Mouse (Mus musculus) embryonic facial prominence, embryonic 12.5 days (tissue): ENCODE data around the gene Ttc9b. TPM values are rescaled to one million over a fixed set of nuclear protein-coding genes. Genes with fewer than 3 reads are reported as not detected.
A peak's percentile ranks its signal among the peaks of the same experiment; 100 is the strongest.

Source experiments
- ATAC-seq: fragments of 200-750 bp; cut with Nextera tagmentation; 2 replicates; pipeline ENCODE4 v1.8.0; 2017; ENCODE audit not compliant: insufficient number of reproducible peaks, insufficient read depth, low FRiP score, low TSS enrichment
- H3K27ac ChIP-seq: fragments of 300-500 bp; sonication (generic); 2 replicates; pipeline ENCODE4 v1.5.1; 2016; ENCODE audit warnings: mild to moderate bottlenecking
- H3K27me3 ChIP-seq: fragments of 300-500 bp; sonication (generic); 2 replicates; pipeline ENCODE4 v1.6.1; 2016; ENCODE audit warnings: mild to moderate bottlenecking, moderate library complexity
- H3K36me3 ChIP-seq: fragments of 300-500 bp; sonication (generic); 2 replicates; pipeline ENCODE4 v1.6.1; 2016; ENCODE audit warnings: mild to moderate bottlenecking
- H3K4me1 ChIP-seq: fragments of 300-500 bp; sonication (generic); 2 replicates; pipeline ENCODE4 v1.6.1; 2016
- H3K4me2 ChIP-seq: fragments of 300-500 bp; sonication (generic); replicated peaks from 2 replicates; pipeline ENCODE4 v1.6.1; 2016; ENCODE audit warnings: mild to moderate bottlenecking, moderate library complexity
- H3K4me3 ChIP-seq: fragments of 300-500 bp; sonication (generic); 2 replicates; pipeline ENCODE4 v1.5.1; 2016; ENCODE audit warnings: mild to moderate bottlenecking
- H3K9ac ChIP-seq: fragments of 300-500 bp; sonication (generic); 2 replicates; pipeline ENCODE4 v1.6.1; 2016; ENCODE audit warnings: mild to moderate bottlenecking, moderate library complexity
- H3K9me3 ChIP-seq: fragments of 300-500 bp; sonication (generic); 2 replicates; pipeline ENCODE4 v1.6.1; 2016; ENCODE audit warnings: mild to moderate bottlenecking, moderate library complexity
- WGBS: fragments of 180-500 bp; shearing (Covaris S2); methylation state at CpG from one replicate; pipeline ENCODE4 v1.1.7; 2016; 5-methylcytosine and 5-hydroxymethylcytosine counted together
- polyA plus RNA-seq: library from polyadenylated mRNA; unstranded; fragments of >200 nt; fragmentation: Nextera tagmentation; extraction: Ambion mirVana; gene quantifications from 2 replicates; pipeline ENCODE4 v1.2.1, GENCODE M21; 2016

Gene Ttc9b
- polyA plus RNA-seq, 1 experiment from 2014 or later, result 2.5 TPM

GRCm38 (mm10) chr7:27646516-27646915 lies 7.2 kb upstream of the Ttc9b start:
- Histone ChIP-seq H3K4me3 (no peak overlapping the region), H3K9ac (no peak overlapping the region), H3K27me3 (no peaks in the 10 kb centered on the region), H3K4me2 (no peak overlapping the region), H3K4me1 (no peaks in the 10 kb centered on the region), H3K36me3 (no peaks in the 10 kb centered on the region), H3K9me3 (no peaks in the 10 kb centered on the region), H3K27ac (no peak overlapping the region)
- 83% methylated on average over 7 of the region's 7 CpGs for WGBS
- no peak for ATAC-seq

GRCm38 (mm10) chr7:27647281-27648002 lies 6.3 kb upstream of the Ttc9b start:
- no peak overlapping the region for H3K4me3 ChIP-seq
- H3K9me3 ChIP-seq, result no peaks in the 10 kb centered on the region
- H3K36me3 ChIP-seq, result no peaks in the 10 kb centered on the region
- no peak overlapping the region for H3K27ac ChIP-seq
- no peak for ATAC-seq
- H3K4me2 ChIP-seq, result no peak overlapping the region
- no peaks in the 10 kb centered on the region for H3K4me1 ChIP-seq
- no peak overlapping the region for H3K9ac ChIP-seq
- H3K27me3 ChIP-seq, result peaks cover 3% of the 10 kb centered on the region
- WGBS, result 83% methylated on average over 6 of the region's 6 CpGs

- peaks cover 5% of the 10 kb centered on the region for H3K4me1 ChIP-seq
- ATAC-seq, result no peak
- peaks cover 26% of the 10 kb centered on the region for H3K27me3 ChIP-seq
- no peak overlapping the region for H3K4me3 ChIP-seq
- no peak overlapping the region for H3K9ac ChIP-seq
- H3K27ac ChIP-seq, result no peak overlapping the region
- H3K9me3 ChIP-seq, result no peaks in the 10 kb centered on the region
- no peak overlapping the region for H3K4me2 ChIP-seq
- WGBS, result 91% methylated on average over 11 of the region's 11 CpGs
- H3K36me3 ChIP-seq, result no peaks in the 10 kb centered on the region
Observed at GRCm38 (mm10) chr7:27649723-27650122, 4.0 kb upstream of the Ttc9b start.

- Histone ChIP-seq H3K9ac (no peak overlapping the region), H3K27ac (no peak overlapping the region), H3K4me1 (peaks cover 5% of the 10 kb centered on the region), H3K9me3 (no peaks in the 10 kb centered on the region), H3K36me3 (no peaks in the 10 kb centered on the region), H3K27me3 (peaks cover 38% of the 10 kb centered on the region), H3K4me3 (no peak overlapping the region), H3K4me2 (0 out of 2 replicates have a peak overlapping the region, but pooled peaks have one; percentile 13)
- 7% methylated on average over 10 of the region's 10 CpGs for WGBS
- ATAC-seq, result no peak
Observed at GRCm38 (mm10) chr7:27650949-27651348, 2.8 kb upstream of the Ttc9b start.

- no peak overlapping the region for H3K4me2 ChIP-seq
- no peak overlapping the region for H3K27ac ChIP-seq
- WGBS, result 68% methylated on average over 20 of the region's 20 CpGs
- H3K9ac ChIP-seq, result no peak overlapping the region
- H3K4me3 ChIP-seq, result no peak overlapping the region
- H3K27me3 ChIP-seq, result peaks cover 76% of the 10 kb centered on the region
- H3K4me1 ChIP-seq, result peaks cover 5% of the 10 kb centered on the region
- H3K36me3 ChIP-seq, result peaks cover 34% of the 10 kb centered on the region
- no peak for ATAC-seq
- no peaks in the 10 kb centered on the region for H3K9me3 ChIP-seq
Observed at GRCm38 (mm10) chr7:27654607-27655276, 1.0 kb downstream of the Ttc9b start.

GRCm38 (mm10) chr7:27655545-27655944 lies 1.8 kb downstream of the Ttc9b start:
- WGBS, result 87% methylated on average over 11 of the region's 11 CpGs
- ATAC-seq, result no peak
- H3K27me3 ChIP-seq, result peaks cover 79% of the 10 kb centered on the region

GRCm38 (mm10) chr7:27656600-27656999 lies 2.9 kb downstream of the Ttc9b start:
- H3K4me1 ChIP-seq, result peaks cover 5% of the 10 kb centered on the region
- WGBS, result 90% methylated on average over 16 of the region's 16 CpGs
- H3K36me3 ChIP-seq, result peaks cover 39% of the 10 kb centered on the region
- H3K27ac ChIP-seq, result no peak overlapping the region
- ATAC-seq, result no peak
- H3K9ac ChIP-seq, result no peak overlapping the region
- no peaks in the 10 kb centered on the region for H3K9me3 ChIP-seq
- H3K4me2 ChIP-seq, result no peak overlapping the region
- no peak overlapping the region for H3K4me3 ChIP-seq
- peaks cover 79% of the 10 kb centered on the region for H3K27me3 ChIP-seq

More at GRCm38 (mm10) chr7:27655545-27655944, 1.8 kb downstream of the Ttc9b start:
- peaks cover 5% of the 10 kb centered on the region for H3K4me1 ChIP-seq
- no peak overlapping the region for H3K27ac ChIP-seq
- no peaks in the 10 kb centered on the region for H3K9me3 ChIP-seq
- H3K4me2 ChIP-seq, result no peak overlapping the region
- no peak overlapping the region for H3K4me3 ChIP-seq
- H3K9ac ChIP-seq, result no peak overlapping the region
- peaks cover 35% of the 10 kb centered on the region for H3K36me3 ChIP-seq

- H3K9me3 ChIP-seq, result no peaks in the 10 kb centered on the region
- H3K36me3 ChIP-seq, result peaks cover 42% of the 10 kb centered on the region
- peaks cover 5% of the 10 kb centered on the region for H3K4me1 ChIP-seq
- H3K27me3 ChIP-seq, result peaks cover 72% of the 10 kb centered on the region
- WGBS, result 28% methylated on average over 52 of the region's 53 CpGs
- no peak overlapping the region for H3K4me2 ChIP-seq
- H3K27ac ChIP-seq, result no peak overlapping the region
- ATAC-seq, result no peak
- no peak overlapping the region for H3K9ac ChIP-seq
- H3K4me3 ChIP-seq, result no peak overlapping the region
Observed at GRCm38 (mm10) chr7:27657824-27658395, 4.2 kb downstream of the Ttc9b start.

GRCm38 (mm10) chr7:27658712-27659663 lies 5.3 kb downstream of the Ttc9b start:
- peaks cover 42% of the 10 kb centered on the region for H3K36me3 ChIP-seq

GRCm38 (mm10) chr7:27662038-27662437 lies 8.3 kb downstream of the Ttc9b start:
- no peaks in the 10 kb centered on the region for H3K4me1 ChIP-seq
- no peak overlapping the region for H3K27ac ChIP-seq
- H3K36me3 ChIP-seq, result peaks cover 46% of the 10 kb centered on the region
- H3K27me3 ChIP-seq, result peaks cover 30% of the 10 kb centered on the region
- WGBS, result 82% methylated on average over 4 of the region's 4 CpGs
- no peaks in the 10 kb centered on the region for H3K9me3 ChIP-seq
- no peak overlapping the region for H3K4me2 ChIP-seq
- ATAC-seq, result no peak
- H3K4me3 ChIP-seq, result no peak overlapping the region
- H3K9ac ChIP-seq, result no peak overlapping the region

More at GRCm38 (mm10) chr7:27658712-27659663, 5.3 kb downstream of the Ttc9b start:
- Histone ChIP-seq H3K4me2 (no peak overlapping the region), H3K9me3 (no peaks in the 10 kb centered on the region), H3K4me1 (peaks cover 3% of the 10 kb centered on the region), H3K9ac (no peak overlapping the region), H3K27me3 (peaks cover 61% of the 10 kb centered on the region), H3K27ac (no peak overlapping the region), H3K4me3 (no peak overlapping the region)
- no peak for ATAC-seq
- 54% methylated on average over 14 of the region's 14 CpGs for WGBS

- no peak for ATAC-seq
- WGBS, result 55% methylated on average over 9 of the region's 9 CpGs
Observed at GRCm38 (mm10) chr7:27673064-27673574, 19.4 kb downstream of the Ttc9b start.

More at GRCm38 (mm10) chr7:27673064-27673574, 19.4 kb downstream of the Ttc9b start:
- peaks cover 15% of the 10 kb centered on the region for H3K4me1 ChIP-seq
- peak overlapping the region; percentile 85 for H3K4me3 ChIP-seq
- H3K4me2 ChIP-seq, result peak overlapping the region; percentile 99
- peak overlapping the region; percentile 90 for H3K9ac ChIP-seq
- peaks cover 20% of the 10 kb centered on the region for H3K36me3 ChIP-seq
- no peaks in the 10 kb centered on the region for H3K9me3 ChIP-seq
- no peak overlapping the region for H3K27ac ChIP-seq
- H3K27me3 ChIP-seq, result no peaks in the 10 kb centered on the region
